Mouse (Mus musculus) forebrain, postnatal 0 days (tissue): ENCODE measurements around the gene Gzmc. TPM values are rescaled to one million over a fixed set of nuclear protein-coding genes. Genes with fewer than 3 reads are reported as not detected.
"Not testable (repeated sequence)": the region's sequence is repeated elsewhere in the genome, so short reads cannot be mapped to it uniquely, and the experiment has no call there.

Experiments used
- ATAC-seq: fragments of 200-750 bp; cut with Nextera tagmentation; 2 replicates; pipeline ENCODE4 v1.8.0; 2017; ENCODE audit warnings: mild to moderate bottlenecking, moderate library complexity
- DNase-seq: peaks from one replicate; pipeline ENCODE4 v3.0.0-alpha.2; 2015
- H3K27ac ChIP-seq: fragments of 300-500 bp; sonication (generic); 2 replicates; pipeline ENCODE4 v1.5.1; 2014; ENCODE audit warnings: low read depth, mild to moderate bottlenecking, antibody characterized with exemption, low read length, moderate library complexity, mixed read lengths
- H3K27me3 ChIP-seq: fragments of 300-500 bp; sonication (generic); 2 replicates; pipeline ENCODE4 v1.6.1; 2014; ENCODE audit warnings: mild to moderate bottlenecking, low read length, mixed read lengths; ENCODE audit not compliant: insufficient read depth
- H3K36me3 ChIP-seq: fragments of 300-500 bp; sonication (generic); 2 replicates; pipeline ENCODE4 v1.6.1; 2014; ENCODE audit warnings: mild to moderate bottlenecking, moderate library complexity; ENCODE audit not compliant: insufficient read depth
- H3K4me1 ChIP-seq: fragments of 300-500 bp; sonication (generic); 2 replicates; pipeline ENCODE4 v1.6.1; 2014; ENCODE audit warnings: antibody characterized with exemption; ENCODE audit not compliant: insufficient read depth
- H3K4me2 ChIP-seq: fragments of 300-500 bp; sonication (generic); 2 replicates; pipeline ENCODE4 v1.6.1; 2014; ENCODE audit warnings: low read depth, mild to moderate bottlenecking, moderate library complexity
- H3K4me3 ChIP-seq: fragments of 300-500 bp; sonication (generic); 2 replicates; pipeline ENCODE4 v1.5.1; 2014; ENCODE audit warnings: low read depth, low read length, mixed read lengths
- H3K9ac ChIP-seq: fragments of 300-500 bp; sonication (generic); 2 replicates; pipeline ENCODE4 v1.6.1; 2014; ENCODE audit warnings: mild to moderate bottlenecking
- H3K9me3 ChIP-seq: fragments of 300-500 bp; sonication (generic); 2 replicates; pipeline ENCODE4 v1.6.1; 2016; ENCODE audit warnings: low read length
- CTCF ChIP-seq: sonication (generic); IDR thresholded peaks from 2 replicates; pipeline ENCODE4 v1.5.1; 2016; ENCODE audit warnings: antibody characterized with exemption, control low read depth, low read depth
- WGBS: fragments of 180-500 bp; shearing (Covaris S2); extraction: QIAGEN DNeasy Blood & Tissue Kit; methylation state at CpG from one replicate; pipeline ENCODE4 v1.1.7; 2014; 5-methylcytosine and 5-hydroxymethylcytosine counted together
- polyA plus RNA-seq: library from polyadenylated mRNA; unstranded; fragments of >200 nt; fragmentation: Nextera tagmentation; extraction: Ambion mirVana; gene quantifications from 2 replicates; pipeline ENCODE4 v1.2.1, GENCODE M21; 2015
- total RNA-seq: library from RNA; depleted of rRNA; stranded (reverse); fragments of >200 nt; gene quantifications from 2 replicates; pipeline ENCODE4 v1.2.3, GENCODE M21; 2014; rRNA removed

Gzmc gene
- total and polyA plus RNA-seq, 2 experiments from 2014 or later, result not detected

DNA sequence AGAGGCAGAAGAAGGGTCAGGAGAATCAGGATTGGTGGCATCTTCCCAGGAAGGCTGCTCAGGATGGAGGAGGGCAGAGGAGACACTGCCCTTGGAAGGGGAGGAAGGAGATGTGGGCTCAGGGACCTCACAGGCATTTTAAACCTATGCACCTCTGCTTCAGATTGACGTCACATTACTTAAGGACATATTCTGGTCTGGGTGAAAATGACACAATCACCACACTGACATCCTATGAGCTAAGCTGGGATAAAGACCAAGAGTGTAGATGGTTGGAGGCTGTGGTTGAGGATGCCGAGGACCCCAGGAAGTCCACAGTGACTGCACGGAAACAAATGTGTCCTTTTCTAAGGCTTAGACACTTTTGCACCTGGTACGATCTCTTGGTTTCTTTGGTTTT is 23.1 kb downstream of the Gzmc start, which contains the start of gene Gzmf:
Gene Gzmf (minus strand): TSS at position 101 of the 400 bp plus-strand sequence.
- H3K4me2 ChIP-seq, result no peak within 1 kb of the TSS
- no peak within 1 kb of the TSS for H3K4me3 ChIP-seq
- WGBS, result 86% methylated on average over 4 of the region's 4 CpGs
- no peaks in the 10 kb centered on the region for H3K27me3 ChIP-seq
- H3K27ac ChIP-seq, result no peak within 1 kb of the TSS
- ATAC-seq (no peak), DNase-seq (no peak)
- H3K4me1 ChIP-seq, result no peaks in the 10 kb centered on the region
- no peak for TF ChIP-seq CTCF
- no peaks in the 10 kb centered on the region for H3K36me3 ChIP-seq
- no peak within 1 kb of the TSS for H3K9ac ChIP-seq
- H3K9me3 ChIP-seq, result no peaks in the 10 kb centered on the region

DNA sequence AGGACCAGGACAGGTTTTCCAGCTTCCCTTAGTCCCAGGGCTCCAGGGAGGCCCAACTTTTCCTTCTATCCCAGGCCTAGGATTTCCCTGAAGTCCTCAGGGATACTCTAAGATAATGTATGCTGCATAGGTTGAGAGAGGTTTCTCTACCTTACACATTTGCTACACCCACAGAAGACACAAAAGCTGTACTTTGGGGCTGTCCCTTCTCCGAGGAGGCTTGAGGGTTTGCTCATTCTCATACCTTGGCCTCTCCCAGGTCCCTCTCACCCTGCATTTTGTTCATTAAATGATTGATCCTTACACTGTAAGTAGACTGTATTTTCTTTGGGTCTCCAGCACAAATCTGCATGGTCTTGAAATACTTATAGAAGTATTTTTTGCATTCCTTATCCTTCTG is 28.8 kb downstream of the Gzmc start:
- ATAC-seq (no peak), DNase-seq (no peak)
- Histone ChIP-seq H3K4me3 (no peak overlapping the region), H3K4me2 (no peak overlapping the region), H3K27me3 (no peaks in the 10 kb centered on the region), H3K9me3 (no peaks in the 10 kb centered on the region), H3K36me3 (no peaks in the 10 kb centered on the region), H3K27ac (no peak overlapping the region), H3K4me1 (no peaks in the 10 kb centered on the region), H3K9ac (no peak overlapping the region)
- TF ChIP-seq CTCF, result no peak
- 97% methylated on average over 1 of the region's 1 CpGs for WGBS

DNA sequence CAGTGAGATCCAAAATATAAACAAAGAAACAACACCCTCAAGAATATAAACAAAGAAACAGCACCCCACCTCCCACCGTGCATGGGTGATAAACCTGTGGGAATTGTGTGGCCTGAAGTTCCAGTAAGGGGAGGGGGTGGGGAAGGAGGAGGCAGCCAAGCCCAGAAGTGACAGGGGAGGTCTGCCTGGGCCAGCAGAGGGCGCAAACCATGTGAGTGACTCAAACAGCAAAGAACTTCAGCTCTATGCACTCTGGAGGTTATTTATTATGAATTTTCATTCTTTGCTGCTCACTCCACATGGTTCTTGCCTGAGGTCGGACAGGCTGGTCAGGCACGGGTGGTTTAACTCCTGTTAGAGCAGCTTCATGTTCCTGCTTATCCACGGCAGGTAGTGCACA is 29.4 kb downstream of the Gzmc start:
- not testable (repeated sequence) for H3K4me3 ChIP-seq, H3K36me3 ChIP-seq, H3K27me3 ChIP-seq, H3K27ac ChIP-seq, H3K4me1 ChIP-seq, H3K9me3 ChIP-seq, H3K9ac ChIP-seq, ATAC-seq, DNase-seq, H3K4me2 ChIP-seq
- WGBS, result 41% methylated on average over 5 of the region's 5 CpGs
- TF ChIP-seq CTCF, result peak; percentile 44

DNA sequence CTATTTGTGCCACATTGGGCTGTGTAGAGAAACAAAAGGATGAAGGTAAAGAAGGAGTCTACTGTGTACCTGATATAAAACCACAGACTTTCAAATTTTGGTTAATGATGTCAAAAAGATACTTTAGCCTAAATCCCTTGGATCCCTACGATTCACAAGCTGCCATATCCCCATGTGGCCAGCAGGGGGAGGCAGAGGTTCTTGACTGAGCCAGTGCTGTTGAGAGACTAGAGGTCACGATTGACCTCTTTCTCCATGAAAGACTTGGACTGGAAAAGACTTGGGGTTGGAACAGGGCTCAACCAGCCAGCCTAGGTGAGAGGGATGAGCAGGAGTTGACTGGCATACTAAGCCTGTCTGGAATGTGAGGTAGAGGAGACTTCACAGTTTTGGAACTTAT is 30.5 kb downstream of the Gzmc start:
- Histone ChIP-seq H3K9ac (no peak overlapping the region), H3K4me1 (no peaks in the 10 kb centered on the region), H3K27ac (no peak overlapping the region), H3K36me3 (no peaks in the 10 kb centered on the region), H3K4me2 (no peak overlapping the region), H3K4me3 (no peak overlapping the region), H3K9me3 (no peaks in the 10 kb centered on the region), H3K27me3 (no peaks in the 10 kb centered on the region)
- DNase-seq (peak; percentile 56), ATAC-seq (no peak)
- WGBS, result 10% methylated on average over 2 of the region's 2 CpGs
- peak; percentile 82 for TF ChIP-seq CTCF

DNA sequence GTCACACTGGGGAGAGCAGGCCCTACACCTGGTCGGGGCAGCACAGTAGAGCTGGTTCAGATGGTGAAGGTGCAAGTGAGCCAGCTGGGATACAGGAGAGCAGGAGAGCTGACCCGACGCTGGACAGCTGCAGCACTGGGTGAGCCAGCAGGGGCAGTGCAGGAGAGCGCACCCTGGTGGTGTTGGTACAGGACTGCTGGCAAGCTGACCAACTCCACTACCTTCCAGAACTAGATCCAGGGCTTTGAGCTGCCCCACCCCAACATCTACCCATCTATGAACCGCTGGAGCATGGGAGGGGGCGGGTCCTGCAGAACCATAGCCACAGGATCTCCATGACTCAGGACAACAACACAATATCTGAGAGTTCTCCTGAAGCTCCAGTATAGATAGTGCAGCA is 47.5 kb downstream of the Gzmc start:
- Histone ChIP-seq H3K4me1 (no peaks in the 10 kb centered on the region), H3K27ac (no peak overlapping the region), H3K9me3 (no peaks in the 10 kb centered on the region), H3K4me3 (no peak overlapping the region), H3K27me3 (no peaks in the 10 kb centered on the region), H3K9ac (no peak overlapping the region), H3K36me3 (no peaks in the 10 kb centered on the region), H3K4me2 (no peak overlapping the region)
- no peak for DNase-seq
- no peak for TF ChIP-seq CTCF
- 59% methylated on average over 6 of the region's 6 CpGs for WGBS
- ATAC-seq, result no peak

DNA sequence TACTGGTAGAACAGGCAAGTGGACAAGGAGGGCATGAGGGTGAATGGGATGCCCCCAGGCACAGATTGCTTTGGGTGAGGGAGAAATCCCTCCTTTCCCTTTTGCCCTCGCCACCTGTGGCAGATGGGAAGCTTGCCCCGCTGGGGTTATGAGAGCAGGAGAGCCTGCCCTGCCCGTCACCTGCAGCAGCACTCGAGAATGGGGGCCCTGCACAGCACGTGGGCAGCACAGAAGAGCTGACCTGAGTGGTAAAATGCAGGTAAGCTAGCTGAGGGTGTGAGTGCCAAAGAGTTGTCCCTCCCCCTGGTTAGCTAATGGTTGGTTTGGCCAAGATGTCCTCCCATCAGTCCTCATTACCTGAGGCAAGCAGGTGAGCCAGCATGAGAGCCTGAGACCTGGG is 47.9 kb downstream of the Gzmc start:
- Histone ChIP-seq H3K4me2 (no peak overlapping the region), H3K4me1 (no peaks in the 10 kb centered on the region), H3K9ac (no peak overlapping the region), H3K9me3 (no peaks in the 10 kb centered on the region), H3K27me3 (no peaks in the 10 kb centered on the region), H3K36me3 (no peaks in the 10 kb centered on the region), H3K27ac (no peak overlapping the region), H3K4me3 (no peak overlapping the region)
- ATAC-seq, result no peak
- WGBS, result 84% methylated on average over 5 of the region's 5 CpGs
- TF ChIP-seq CTCF, result no peak
- DNase-seq, result no peak

Other genes with a start within 250 kb of the Gzmc start
- not detected in 2 replicates for gene Mcpt1, start 216.7 kb downstream of the Gzmc start, total RNA-seq
- gene Mcpt1, start 216.7 kb downstream of the Gzmc start, polyA plus RNA-seq, result not detected in 2 replicates
- gene Mcpt9, start 204.2 kb downstream of the Gzmc start, total RNA-seq, result not detected in 2 replicates
- not detected in 2 replicates for gene Mcpt9, start 204.2 kb downstream of the Gzmc start, polyA plus RNA-seq
- gene Mcpt2, start 192.6 kb downstream of the Gzmc start, total RNA-seq, result not detected in 2 replicates
- gene Mcpt2, start 192.6 kb downstream of the Gzmc start, polyA plus RNA-seq, result not detected in 2 replicates
- gene Mcpt4, start 172.3 kb downstream of the Gzmc start, total RNA-seq, result 0.46 TPM in 1 of 2 replicates, not detected in the other
- 0.36 TPM in 1 of 2 replicates, not detected in the other for gene Mcpt4, start 172.3 kb downstream of the Gzmc start, polyA plus RNA-seq
- gene Mcpt8, start 149.4 kb downstream of the Gzmc start, total RNA-seq, result not detected in 2 replicates
- gene Mcpt8, start 149.4 kb downstream of the Gzmc start, polyA plus RNA-seq, result not detected in 2 replicates
- 0.92 TPM in 1 of 2 replicates, not detected in the other for gene Ctsg, start 132.1 kb downstream of the Gzmc start, total RNA-seq
- gene Ctsg, start 132.1 kb downstream of the Gzmc start, polyA plus RNA-seq, result 0.41 TPM in 1 of 2 replicates, not detected in the other
- gene Gzme, start 114.0 kb downstream of the Gzmc start, total RNA-seq, result not detected in 2 replicates
- not detected in 2 replicates for gene Gzme, start 114.0 kb downstream of the Gzmc start, polyA plus RNA-seq
- gene Gzmd, start 102.0 kb downstream of the Gzmc start, total RNA-seq, result not detected in 2 replicates
- not detected in 2 replicates for gene Gzmd, start 102.0 kb downstream of the Gzmc start, polyA plus RNA-seq
- gene Gzmg, start 75.1 kb downstream of the Gzmc start, total RNA-seq, result not detected in 2 replicates
- gene Gzmg, start 75.1 kb downstream of the Gzmc start, polyA plus RNA-seq, result not detected in 2 replicates
- gene Gzmn, start 60.1 kb downstream of the Gzmc start, total RNA-seq, result not detected in 2 replicates
- not detected in 2 replicates for gene Gzmn, start 60.1 kb downstream of the Gzmc start, polyA plus RNA-seq
- gene Gzmf, start 23.2 kb downstream of the Gzmc start, total RNA-seq, result not detected in 2 replicates
- gene Gzmf, start 23.2 kb downstream of the Gzmc start, polyA plus RNA-seq, result not detected in 2 replicates
- not detected in 2 replicates for gene Gzmb, start 27.6 kb upstream of the Gzmc start, total RNA-seq
- not detected in 2 replicates for gene Gzmb, start 27.6 kb upstream of the Gzmc start, polyA plus RNA-seq
- gene Atp12a, start 130.4 kb upstream of the Gzmc start, total RNA-seq, result 0.08 and 0.86 TPM in 2 replicates
- 0.05 and 0.38 TPM in 2 replicates for gene Atp12a, start 130.4 kb upstream of the Gzmc start, polyA plus RNA-seq
- gene Rnf17, start 167.9 kb upstream of the Gzmc start, total RNA-seq, result 0.54 and 3.4 TPM in 2 replicates
- 0.53 and 0.97 TPM in 2 replicates for gene Rnf17, start 167.9 kb upstream of the Gzmc start, polyA plus RNA-seq